Mouse (Mus musculus): ENCODE measurements at regions not wholly inside any gene's neighbourhood (a gene's known extent, or its start where the extent isn't known, plus 50 kb on each side); places are given as distances from the start of the nearest gene placed in this dataset.

- Histone ChIP-seq H3K27ac (ENCODE audit: insufficient read depth, low read depth, low read length) (no peak overlapping the region), H3K27me3 (replicated peaks; ENCODE audit: control insufficient read depth, insufficient read depth, low read length) (no peaks in the 10 kb centered on the region; the same call in 1 of the 2 replicates), H3K4me1 (ENCODE audit: control insufficient read depth, insufficient read depth, low read length) (no peaks in the 10 kb centered on the region), H3K36me3 (ENCODE audit: control insufficient read depth, insufficient read depth, low read length) (no peaks in the 10 kb centered on the region), H3K4me3 (ENCODE audit: insufficient read depth, low read depth, low read length) (no peak overlapping the region)
- no peak for DNase-seq
- 51% methylated on average over 3 of the region's 3 CpGs for whole genome bisulfite sequencing
- TF ChIP-seq POLR2A (IDR thresholded peaks at IDR 0.05; ENCODE audit: low read depth, low read length) = no peak
- TF ChIP-seq CTCF (conservative IDR thresholded peaks at IDR 0.05; ENCODE audit: insufficient read depth, insufficient read length, low read depth, low read length) = no peak
These were observed 64.1 kb upstream of the Rap2b start for GRCm38 (mm10) chr3:61297290-61297689.

GRCm38 (mm10) chr3:61302214-61302613 is 59.2 kb upstream of the Rap2b start:
- Histone ChIP-seq H3K4me1 (ENCODE audit: control insufficient read depth, insufficient read depth, low read length) (no peaks in the 10 kb centered on the region), H3K4me3 (ENCODE audit: insufficient read depth, low read depth, low read length) (no peak overlapping the region), H3K36me3 (ENCODE audit: control insufficient read depth, insufficient read depth, low read length) (no peaks in the 10 kb centered on the region), H3K27ac (ENCODE audit: insufficient read depth, low read depth, low read length) (no peak overlapping the region), H3K27me3 (replicated peaks; ENCODE audit: control insufficient read depth, insufficient read depth, low read length) (no peaks in the 10 kb centered on the region; the same call in 1 of the 2 replicates)
- no peak for TF ChIP-seq CTCF (conservative IDR thresholded peaks at IDR 0.05; ENCODE audit: insufficient read depth, insufficient read length, low read depth, low read length)
- TF ChIP-seq POLR2A (IDR thresholded peaks at IDR 0.05; ENCODE audit: low read depth, low read length) = no peak
- no peak for DNase-seq
- WGBS = 91% methylated on average over 3 of the region's 3 CpGs

GRCm38 (mm10) chr3:61303485-61303884 is 58.0 kb upstream of the Rap2b start:
- no peaks in the 10 kb centered on the region for H3K36me3 ChIP-seq (ENCODE audit: control insufficient read depth, insufficient read depth, low read length)
- no peak for TF ChIP-seq CTCF (conservative IDR thresholded peaks at IDR 0.05; ENCODE audit: insufficient read depth, insufficient read length, low read depth, low read length)
- TF ChIP-seq POLR2A (IDR thresholded peaks at IDR 0.05; ENCODE audit: low read depth, low read length) = no peak
- no peaks in the 10 kb centered on the region for H3K4me1 ChIP-seq (ENCODE audit: control insufficient read depth, insufficient read depth, low read length)
- H3K4me3 ChIP-seq (ENCODE audit: insufficient read depth, low read depth, low read length) = no peak overlapping the region
- no peak for DNase-seq
- no peak overlapping the region for H3K27ac ChIP-seq (ENCODE audit: insufficient read depth, low read depth, low read length)
- no peaks in the 10 kb centered on the region; the same call in 1 of the 2 replicates for H3K27me3 ChIP-seq (replicated peaks; ENCODE audit: control insufficient read depth, insufficient read depth, low read length)
- WGBS = 60% methylated on average over 3 of the region's 3 CpGs

- 57% methylated on average over 2 of the region's 2 CpGs for WGBS
- DNase-seq = no peak
- Histone ChIP-seq H3K36me3 (ENCODE audit: control insufficient read depth, insufficient read depth, low read length) (no peaks in the 10 kb centered on the region), H3K4me1 (ENCODE audit: control insufficient read depth, insufficient read depth, low read length) (no peaks in the 10 kb centered on the region), H3K27me3 (replicated peaks; ENCODE audit: control insufficient read depth, insufficient read depth, low read length) (no peaks in the 10 kb centered on the region), H3K27ac (ENCODE audit: insufficient read depth, low read depth, low read length) (no peak overlapping the region), H3K4me3 (ENCODE audit: insufficient read depth, low read depth, low read length) (no peak overlapping the region)
- TF ChIP-seq POLR2A (IDR thresholded peaks at IDR 0.05; ENCODE audit: low read depth, low read length) (no peak), CTCF (conservative IDR thresholded peaks at IDR 0.05; ENCODE audit: insufficient read depth, insufficient read length, low read depth, low read length) (no peak)
These were observed 55.1 kb upstream of the Rap2b start for GRCm38 (mm10) chr3:61306306-61306705.

- H3K4me1 ChIP-seq (ENCODE audit: control insufficient read depth, insufficient read depth, low read length) = no peaks in the 10 kb centered on the region
- DNase-seq = no peak
- 94% methylated on average over 2 of the region's 2 CpGs for WGBS
- no peaks in the 10 kb centered on the region for H3K36me3 ChIP-seq (ENCODE audit: control insufficient read depth, insufficient read depth, low read length)
- no peak overlapping the region for H3K27ac ChIP-seq (ENCODE audit: insufficient read depth, low read depth, low read length)
- H3K27me3 ChIP-seq (replicated peaks; ENCODE audit: control insufficient read depth, insufficient read depth, low read length) = no peaks in the 10 kb centered on the region
- TF ChIP-seq CTCF (conservative IDR thresholded peaks at IDR 0.05; ENCODE audit: insufficient read depth, insufficient read length, low read depth, low read length) (no peak), POLR2A (IDR thresholded peaks at IDR 0.05; ENCODE audit: low read depth, low read length) (no peak)
- no peak overlapping the region for H3K4me3 ChIP-seq (ENCODE audit: insufficient read depth, low read depth, low read length)
These were observed 52.7 kb upstream of the Rap2b start for GRCm38 (mm10) chr3:61308764-61309163.

GRCm38 (mm10) chr3:61309197-61309596 is 52.2 kb upstream of the Rap2b start:
- no peak overlapping the region for H3K27ac ChIP-seq (ENCODE audit: insufficient read depth, low read depth, low read length)
- no peaks in the 10 kb centered on the region for H3K4me1 ChIP-seq (ENCODE audit: control insufficient read depth, insufficient read depth, low read length)
- H3K27me3 ChIP-seq (replicated peaks; ENCODE audit: control insufficient read depth, insufficient read depth, low read length) = no peaks in the 10 kb centered on the region
- WGBS = 71% methylated on average over 1 of the region's 1 CpGs
- TF ChIP-seq CTCF (conservative IDR thresholded peaks at IDR 0.05; ENCODE audit: insufficient read depth, insufficient read length, low read depth, low read length) (no peak), POLR2A (IDR thresholded peaks at IDR 0.05; ENCODE audit: low read depth, low read length) (no peak)
- no peak for DNase-seq
- H3K36me3 ChIP-seq (ENCODE audit: control insufficient read depth, insufficient read depth, low read length) = no peaks in the 10 kb centered on the region
- no peak overlapping the region for H3K4me3 ChIP-seq (ENCODE audit: insufficient read depth, low read depth, low read length)

Measured in kidney, adult 2 months (tissue).